Mouse (Mus musculus): ENCODE data around the gene Lrp1. TPM values are rescaled to one million over a fixed set of nuclear protein-coding genes. Genes with fewer than 3 reads are reported as not detected.
A peak's percentile ranks its signal among the peaks of the same experiment; 100 is the strongest.

The Lrp1 gene
- 10 to 100 TPM; 74.0 to 79.5 TPM for total RNA-seq (2021)
- 74.1 and 83.7 TPM in 2 replicates for polyA plus RNA-seq (2012; rRNA removed)
- long read RNA-seq, partial matches to known transcripts = 13 of 13 reads
- long read RNA-seq, other reads (novel, unspliced or antisense) = 0 of 13 reads

GRCm38 (mm10) chr10:127620406-127621190 lies at the start of gene Lrp1:
TSS of gene Lrp1 (minus strand) at chr10:127621148.
- peaks cover 7% of the 10 kb centered on the region for H3K4me1 ChIP-seq (ENCODE audit: control insufficient read depth, insufficient read depth, low read length)

GRCm38 (mm10) chr10:127670185-127670584 lies 49.2 kb upstream of the Lrp1 start:
- Histone ChIP-seq H3K36me3 (ENCODE audit: control insufficient read depth, insufficient read depth, low read length) (no peaks in the 10 kb centered on the region), H3K9ac (ENCODE audit: low read depth, low read length) (no peak overlapping the region), H3K79me2 (replicated peaks; ENCODE audit: control insufficient read depth, insufficient read depth, low read length) (no peaks in the 10 kb centered on the region), H3K27me3 (ENCODE audit: control insufficient read depth, insufficient read depth, low read length) (no peaks in the 10 kb centered on the region), H3K4me1 (ENCODE audit: control insufficient read depth, insufficient read depth, low read length) (peaks cover 2% of the 10 kb centered on the region), H3K27ac (no peak overlapping the region), H3K4me3 (no peak overlapping the region)
- TF ChIP-seq CTCF (IDR thresholded peaks at IDR 0.05) = no peak
- TF ChIP-seq POLR2A (IDR thresholded peaks at IDR 0.05; ENCODE audit: insufficient read depth, low read depth, low read length) = no peak
- TF ChIP-seq EP300 (IDR thresholded peaks at IDR 0.05; ENCODE audit: insufficient read depth, low read depth, low read length) = no peak
- WGBS = 74% methylated on average over 2 of the region's 2 CpGs
- intact Hi-C loops (cut with DNase I) = no loop called here
- DNase-seq = no peak

More at GRCm38 (mm10) chr10:127620406-127621190, at the start of gene Lrp1:
- intact Hi-C loops (cut with DNase I) = loop anchor here (2.0 to 5.0 kb wide), 3 partner anchors 20 to 117 kb away; partner anchors contain the start of genes Ndufa4l2 and Zbtb39
- TF ChIP-seq EP300 (IDR thresholded peaks at IDR 0.05; ENCODE audit: insufficient read depth, low read depth, low read length) (no peak), POLR2A (IDR thresholded peaks at IDR 0.05; ENCODE audit: insufficient read depth, low read depth, low read length) (0 out of 2 replicates have a peak, but pooled peaks have one; percentile 47), CTCF (IDR thresholded peaks at IDR 0.05) (no peak)
- Histone ChIP-seq H3K4me3 (peak within 1 kb of the TSS; percentile 66), H3K27me3 (ENCODE audit: control insufficient read depth, insufficient read depth, low read length) (no peaks in the 10 kb centered on the region), H3K27ac (peak within 1 kb of the TSS; percentile 98), H3K9ac (ENCODE audit: low read depth, low read length) (peak within 1 kb of the TSS; percentile 79), H3K36me3 (ENCODE audit: control insufficient read depth, insufficient read depth, low read length) (no peaks in the 10 kb centered on the region), H3K79me2 (replicated peaks; ENCODE audit: control insufficient read depth, insufficient read depth, low read length) (no peaks in the 10 kb centered on the region)
- DNase-seq = peak; percentile 61 to 64
- 7% methylated on average over 29 of the region's 32 CpGs for WGBS

GRCm38 (mm10) chr10:127669170-127669569 lies 48.2 kb upstream of the Lrp1 start:
- intact Hi-C loops (cut with DNase I) = no loop called here
- no peaks in the 10 kb centered on the region for H3K36me3 ChIP-seq (ENCODE audit: control insufficient read depth, insufficient read depth, low read length)
- no peak for DNase-seq
- TF ChIP-seq CTCF (IDR thresholded peaks at IDR 0.05) (no peak), EP300 (IDR thresholded peaks at IDR 0.05; ENCODE audit: insufficient read depth, low read depth, low read length) (no peak), POLR2A (IDR thresholded peaks at IDR 0.05; ENCODE audit: insufficient read depth, low read depth, low read length) (no peak)
- no peaks in the 10 kb centered on the region for H3K79me2 ChIP-seq (replicated peaks; ENCODE audit: control insufficient read depth, insufficient read depth, low read length)
- WGBS = 22% methylated on average over 7 of the region's 7 CpGs
- no peaks in the 10 kb centered on the region for H3K27me3 ChIP-seq (ENCODE audit: control insufficient read depth, insufficient read depth, low read length)
- peaks cover 5% of the 10 kb centered on the region for H3K4me1 ChIP-seq (ENCODE audit: control insufficient read depth, insufficient read depth, low read length)
- peak overlapping the region; percentile 41 for H3K27ac ChIP-seq
- H3K9ac ChIP-seq (ENCODE audit: low read depth, low read length) = no peak overlapping the region
- H3K4me3 ChIP-seq = no peak overlapping the region

GRCm38 (mm10) chr10:127668093-127669050 lies 47.4 kb upstream of the Lrp1 start, which contains the start of gene Nab2:
TSS of gene Nab2 (minus strand) at chr10:127668568.
- Histone ChIP-seq H3K27me3 (ENCODE audit: control insufficient read depth, insufficient read depth, low read length) (no peaks in the 10 kb centered on the region), H3K4me3 (peak within 1 kb of the TSS; percentile 78), H3K27ac (peak within 1 kb of the TSS; percentile 98), H3K4me1 (ENCODE audit: control insufficient read depth, insufficient read depth, low read length) (peaks cover 5% of the 10 kb centered on the region), H3K79me2 (replicated peaks; ENCODE audit: control insufficient read depth, insufficient read depth, low read length) (no peaks in the 10 kb centered on the region), H3K36me3 (ENCODE audit: control insufficient read depth, insufficient read depth, low read length) (no peaks in the 10 kb centered on the region), H3K9ac (ENCODE audit: low read depth, low read length) (peak within 1 kb of the TSS; percentile 62)
- WGBS = 3% methylated on average over 40 of the region's 40 CpGs
- intact Hi-C loops (cut with DNase I) = no loop called here
- peak; percentile 60; the same call in 1 of the 2 replicates for TF ChIP-seq EP300 (IDR thresholded peaks at IDR 0.05; ENCODE audit: insufficient read depth, low read depth, low read length)
- peak; percentile 29 for TF ChIP-seq CTCF (IDR thresholded peaks at IDR 0.05)
- TF ChIP-seq POLR2A (IDR thresholded peaks at IDR 0.05; ENCODE audit: insufficient read depth, low read depth, low read length) = no peak; the same call in none of the 2 replicates
- DNase-seq = peak; percentile 85 to 88

- H3K27ac ChIP-seq = peak overlapping the region; percentile 98
- 2% methylated on average over 35 of the region's 35 CpGs for WGBS
- H3K4me3 ChIP-seq = peak overlapping the region; percentile 78
- H3K4me1 ChIP-seq (ENCODE audit: control insufficient read depth, insufficient read depth, low read length) = peaks cover 8% of the 10 kb centered on the region
- peak overlapping the region; percentile 62 for H3K9ac ChIP-seq (ENCODE audit: low read depth, low read length)
- H3K36me3 ChIP-seq (ENCODE audit: control insufficient read depth, insufficient read depth, low read length) = no peaks in the 10 kb centered on the region
- no peaks in the 10 kb centered on the region for H3K27me3 ChIP-seq (ENCODE audit: control insufficient read depth, insufficient read depth, low read length)
- DNase-seq = peak; percentile 87 to 93
- intact Hi-C loops (cut with DNase I) = loop anchor here (1.0 kb wide), 1 partner anchor 24 kb away; no protein-coding TSS in a partner anchor
- no peaks in the 10 kb centered on the region for H3K79me2 ChIP-seq (replicated peaks; ENCODE audit: control insufficient read depth, insufficient read depth, low read length)
- no peak for TF ChIP-seq CTCF (IDR thresholded peaks at IDR 0.05)
- TF ChIP-seq POLR2A (IDR thresholded peaks at IDR 0.05; ENCODE audit: insufficient read depth, low read depth, low read length) = peak; percentile 82
- TF ChIP-seq EP300 (IDR thresholded peaks at IDR 0.05; ENCODE audit: insufficient read depth, low read depth, low read length) = peak; percentile 38; the same call in 1 of the 2 replicates
Observed at GRCm38 (mm10) chr10:127667269-127668092, 46.5 kb upstream of the Lrp1 start.

Data from heart, adult 2 months (tissue).